Mouse (Mus musculus): ENCODE results near the gene Cbfa2t2.

DNA sequence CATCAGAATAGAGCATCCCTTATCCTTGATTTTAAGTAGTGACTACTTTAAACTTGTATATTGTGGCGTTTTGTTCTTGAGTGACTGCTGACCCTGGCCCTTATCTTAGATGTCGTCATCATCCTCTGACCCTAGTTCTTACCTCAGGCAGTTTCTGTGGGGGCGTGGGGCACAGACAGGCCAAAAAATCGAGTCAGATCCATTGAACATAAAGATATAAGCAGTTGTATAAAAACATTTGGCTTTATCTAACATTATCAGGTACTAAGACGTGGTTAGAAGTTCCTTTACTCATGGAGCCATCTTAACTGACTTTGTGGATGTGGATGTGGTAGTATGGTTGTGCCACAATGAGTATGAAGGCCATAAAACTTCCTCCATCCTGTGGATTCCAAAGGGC is 86.1 kb downstream of the Cbfa2t2 start:
- TF ChIP-seq CTCF (IDR thresholded peaks at IDR 0.05; ENCODE audit: control insufficient read depth, insufficient read depth, insufficient read length): no peak
- TF ChIP-seq MAX (IDR thresholded peaks at IDR 0.05): no peak
- no peak for TF ChIP-seq CEBPB (IDR thresholded peaks at IDR 0.05; ENCODE audit: low read depth)
- TF ChIP-seq FOSL1 (IDR thresholded peaks at IDR 0.05; ENCODE audit: insufficient read depth, low read length, poor library complexity, severe bottlenecking): no peak
- TF ChIP-seq MYOG (IDR thresholded peaks at IDR 0.05; ENCODE audit: control insufficient read depth, extremely low read depth, insufficient read length): no peak

Data from C2C12 (cell line).